Mouse (Mus musculus) mature B cell (primary cell): ENCODE data around the gene Olfr1279.
"Not testable (repeated sequence)": the region's sequence is repeated elsewhere in the genome, so short reads cannot be mapped to it uniquely, and the experiment has no call there.

ENCODE experiments used
- in situ Hi-C: fragments of 300-500 bp; cut with MboI; formaldehyde crosslinking; loops from 2 replicates; pipeline ENCODE4 v1.14.3; 2019

The Olfr1279 gene

GRCm38 (mm10) chr2:111300374-111300773 is at the start of gene Olfr1279:
Gene Olfr1279 (plus strand): TSS chr2:111300635.
- in situ Hi-C loops: no loop called here

- in situ Hi-C loops: no loop called here
Measured at GRCm38 (mm10) chr2:111254216-111254615, 46.2 kb upstream of the Olfr1279 start, which contains the start of gene Olfr1276. Gene Olfr1276 (plus strand): TSS chr2:111254516.

DNA sequence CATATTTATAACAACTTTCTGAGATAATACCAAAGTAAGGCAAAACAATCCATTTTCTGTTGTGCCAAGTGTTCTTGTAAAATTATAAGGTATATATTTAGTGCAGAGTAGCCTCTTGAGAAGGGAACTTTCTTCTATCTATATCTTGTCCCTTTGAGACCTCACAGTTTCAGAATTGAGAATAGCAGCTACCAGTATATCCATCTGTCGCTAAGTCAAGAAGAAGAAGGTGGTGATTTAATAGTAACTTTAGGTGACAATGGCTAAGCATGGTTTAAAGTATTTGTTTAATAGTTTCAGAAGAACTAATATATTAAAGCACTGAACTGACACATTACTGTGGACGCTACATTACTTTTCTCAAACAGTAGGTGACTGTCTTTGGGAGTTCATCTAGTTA is 26.4 kb upstream of the Olfr1279 start, which contains the start of gene Olfr1277:
Gene Olfr1277, minus strand, starts transcription at position 101 of the 400 bp plus-strand sequence.
- in situ Hi-C loops: no loop called here

GRCm38 (mm10) chr2:111289836-111290235 is 10.6 kb upstream of the Olfr1279 start, which contains the start of gene Olfr1278:
Gene Olfr1278 (plus strand): TSS chr2:111290136.
- in situ Hi-C loops: no loop called here

GRCm38 (mm10) chr2:111298541-111298940 is 1.9 kb upstream of the Olfr1279 start:
- in situ Hi-C loops: no loop called here

DNA sequence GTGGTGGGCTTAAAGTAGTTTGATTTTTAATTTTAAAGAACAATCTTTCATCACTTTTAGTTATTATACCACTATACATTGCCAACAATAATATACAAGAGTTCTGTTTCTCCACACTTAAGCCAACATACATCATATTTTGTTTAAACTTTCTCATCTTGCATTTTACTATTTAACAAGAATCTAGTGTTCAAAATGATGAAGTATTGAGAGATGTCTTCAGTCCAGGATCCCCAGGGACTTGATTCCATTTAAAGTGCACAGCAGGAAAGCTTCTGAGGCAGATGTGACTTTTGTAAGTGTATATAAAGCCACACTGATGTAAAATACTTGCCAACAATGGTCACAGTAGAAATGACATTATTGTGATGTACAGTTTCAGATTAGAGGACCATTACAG is 13.3 kb downstream of the Olfr1279 start, which contains the start of gene Olfr1280:
Gene Olfr1280, plus strand, starts transcription at position 301 of the 400 bp plus-strand sequence.
- in situ Hi-C loops: no loop called here

GRCm38 (mm10) chr2:111326220-111326619 is 25.8 kb downstream of the Olfr1279 start, which contains the start of gene Olfr1281:
Gene Olfr1281 (plus strand): TSS chr2:111326520.
- in situ Hi-C loops: no loop called here

DNA sequence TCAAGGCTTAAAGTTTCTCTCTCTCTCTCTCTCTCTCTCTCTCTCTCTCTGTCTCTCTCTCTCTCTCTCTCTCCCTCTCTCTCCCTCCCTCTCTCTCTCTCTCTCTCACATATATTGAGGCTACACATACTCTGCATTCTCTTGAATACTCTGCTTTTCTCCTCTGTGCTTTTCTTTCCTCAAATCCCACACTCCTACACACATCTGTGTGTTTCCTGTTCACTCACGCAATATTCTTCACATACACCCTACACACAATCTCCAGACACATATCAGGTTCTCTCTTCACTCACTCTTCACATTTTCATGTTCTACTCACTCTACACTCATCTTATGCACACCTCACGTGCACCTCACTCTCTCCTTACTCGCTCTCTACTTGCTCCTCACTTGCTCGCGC is 33.3 kb downstream of the Olfr1279 start:
- in situ Hi-C loops: not testable (repeated sequence)

- in situ Hi-C loops: no loop called here
Measured at GRCm38 (mm10) chr2:111335976-111336375, 35.5 kb downstream of the Olfr1279 start, which contains the start of gene Olfr1282. Gene Olfr1282 (minus strand): TSS chr2:111336076.
